Mouse (Mus musculus) embryonic fibroblast, embryonic 13.5 days (primary cell): ENCODE measurements around the gene Xlr4a.
"Not testable (repeated sequence)": the region's sequence is repeated elsewhere in the genome, so short reads cannot be mapped to it uniquely, and the experiment has no call there.

ENCODE experiments used
- CTCF ChIP-seq: IDR thresholded peaks from 2 replicates; pipeline ENCODE4 v1.5.1; 2011; ENCODE audit warnings: mild to moderate bottlenecking, control low read depth, low read length, moderate library complexity, borderline replicate concordance; ENCODE audit not compliant: insufficient read depth
- POLR2A ChIP-seq: IDR thresholded peaks from 2 replicates; pipeline ENCODE4 v1.6.1; 2011; ENCODE audit warnings: low read depth, mild to moderate bottlenecking, control low read depth, low read length, moderate library complexity

DNA sequence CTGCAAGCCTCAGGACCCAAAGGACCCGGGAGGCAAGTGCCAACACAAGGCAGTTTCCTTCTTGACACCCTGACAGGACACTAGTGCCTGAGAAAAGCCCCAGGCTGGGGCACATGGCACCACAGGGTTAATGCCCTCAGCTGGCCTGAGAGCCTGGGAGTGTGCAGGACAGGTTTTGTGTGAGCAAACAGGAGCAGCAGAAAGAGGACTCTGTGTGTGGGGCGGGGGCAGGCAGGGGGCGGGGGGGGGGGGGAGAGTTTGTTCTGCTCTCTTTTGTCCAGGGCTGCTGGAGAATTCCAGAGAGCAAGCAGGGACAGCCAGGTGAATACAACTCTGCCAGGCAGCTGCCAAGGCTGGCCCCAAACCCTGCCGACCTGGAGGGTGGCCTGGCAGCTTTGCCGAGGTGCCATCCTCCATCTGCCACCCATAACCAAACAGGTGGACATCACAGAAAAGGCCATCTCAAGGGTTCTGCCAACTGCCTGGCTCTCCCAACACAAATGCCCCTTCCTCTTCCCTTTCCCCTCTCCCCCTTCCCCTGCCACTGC lies 15.4 kb downstream of the Xlr4a start:
- not testable (repeated sequence) for TF ChIP-seq CTCF, POLR2A
